Comparison of ENCODE assay signal across 11 mouse cellular contexts in the genomic region with DNA sequence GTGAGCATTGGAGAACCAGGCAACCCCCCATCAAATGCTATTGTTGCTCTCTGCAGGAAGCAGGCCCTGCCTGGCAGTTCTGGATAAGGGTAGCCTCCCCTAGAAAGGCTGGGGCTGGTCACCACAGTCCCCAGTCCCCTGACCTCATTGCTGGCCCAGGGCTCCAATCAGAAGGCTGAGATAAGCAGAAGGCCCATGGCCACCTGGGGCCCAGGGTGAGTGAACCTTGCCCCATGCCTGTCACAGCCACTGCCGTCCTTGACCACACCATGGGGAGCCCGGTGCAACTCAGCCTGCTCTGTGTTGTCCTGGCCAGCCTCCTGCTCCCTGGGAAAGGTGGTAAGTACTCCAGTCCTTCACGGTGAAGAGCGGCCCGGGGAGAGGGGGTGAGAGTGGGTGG. TPM values are rescaled to one million over a fixed set of nuclear protein-coding genes. Genes with fewer than 3 reads are reported as not detected.
DNase-seq lines count a peak whose midpoint lies in the region; ATAC-seq and TF ChIP-seq lines count a peak whose summit lies in the region.
"Had no signal": no experiment of that assay in that cellular context is flagged by ENCODE, and none has a peak within 500 bp of the region (broad histone marks: within the 10 kb centered on the region; RNA-seq: fewer than 3 reads in every experiment).

No protein-coding gene starts in this region.

- H3K4me3 ChIP-seq in heart, embryonic 13.5 days: no peak overlapping the region
- H3K4me3 ChIP-seq in intestine, embryonic 14.5 days (ENCODE audit: low read depth, low read length): no peak overlapping the region
- H3K4me3 ChIP-seq in liver, embryonic 14.5 days (ENCODE audit: insufficient read depth in 1 of 2, low read depth in 2 of 2, low read length in 2 of 2): peak overlapping the region in 1 of 2 experiments; percentile 36; a peak in 2 of 4 replicates

- no peak overlapping the region for H3K4me2 ChIP-seq in heart, embryonic 13.5 days
- no peak overlapping the region for H3K4me2 ChIP-seq in intestine, embryonic 14.5 days (ENCODE audit: low read length)
- H3K4me2 ChIP-seq in liver, embryonic 14.5 days (ENCODE audit: low read depth): peak overlapping the region; percentile 47

- ATAC-seq in heart, embryonic 13.5 days (ENCODE audit: extremely low read depth, insufficient number of reproducible peaks, low FRiP score, low TSS enrichment): no peak
- peak; percentile 23; the same call in 1 of the 2 replicates for ATAC-seq in intestine, embryonic 14.5 days (replicated peaks; ENCODE audit: low FRiP score, low TSS enrichment, low read depth)
- peak; percentile 87 for ATAC-seq in liver, embryonic 14.5 days (ENCODE audit: insufficient read depth)

- H3K9me3 ChIP-seq in heart, embryonic 13.5 days: no peaks in the 10 kb centered on the region
- no peaks in the 10 kb centered on the region for H3K9me3 ChIP-seq in intestine, embryonic 14.5 days (ENCODE audit: control insufficient read depth, low read length)
- H3K9me3 ChIP-seq in liver, embryonic 14.5 days (ENCODE audit: control insufficient read depth, low read length): no peaks in the 10 kb centered on the region

- H3K27ac ChIP-seq in heart, embryonic 13.5 days (replicated peaks): 0 out of 2 replicates have a peak overlapping the region, but pooled peaks have one; percentile 15
- no peak overlapping the region for H3K27ac ChIP-seq in intestine, embryonic 14.5 days (ENCODE audit: low read depth)
- H3K27ac ChIP-seq in liver, embryonic 14.5 days: peak overlapping the region; percentile 31

- 9% methylated on average over 5 of the region's 5 CpGs for WGBS in heart, embryonic 13.5 days
- WGBS in intestine, embryonic 14.5 days: 50% methylated on average over 5 of the region's 5 CpGs
- 22% methylated on average over 5 of the region's 5 CpGs for WGBS in liver, embryonic 14.5 days (ENCODE audit: insufficient replicate concordance)

- H3K4me1 ChIP-seq in heart, embryonic 13.5 days: peaks cover 39% of the 10 kb centered on the region
- no peaks in the 10 kb centered on the region for H3K4me1 ChIP-seq in intestine, embryonic 14.5 days (replicated peaks; ENCODE audit: control insufficient read depth, insufficient read depth, low read length)
- peaks cover 0 to 8% of the 10 kb centered on the region in 2 experiments; a peak in 2 of 4 replicates for H3K4me1 ChIP-seq in liver, embryonic 14.5 days (replicated peaks; ENCODE audit: control insufficient read depth in 2 of 2, insufficient read depth in 2 of 2, low read length in 1 of 2)

- TF ChIP-seq EP300 in liver, embryonic 14.5 days (IDR thresholded peaks at IDR 0.05; ENCODE audit: low read depth): no peak

- TF ChIP-seq CTCF in liver, embryonic 14.5 days (IDR thresholded peaks at IDR 0.05; ENCODE audit: low read depth): no peak

- H3K36me3 ChIP-seq in heart, embryonic 13.5 days: no peaks in the 10 kb centered on the region
- H3K36me3 ChIP-seq in intestine, embryonic 14.5 days (ENCODE audit: control insufficient read depth, insufficient read depth, low read length): no peaks in the 10 kb centered on the region
- H3K36me3 ChIP-seq in liver, embryonic 14.5 days (replicated peaks; ENCODE audit: control insufficient read depth, insufficient read depth, low read depth): no peaks in the 10 kb centered on the region; the same call in 1 of the 2 replicates

- H3K9ac ChIP-seq in heart, embryonic 13.5 days: peak overlapping the region; percentile 58
- H3K9ac ChIP-seq in intestine, embryonic 14.5 days (ENCODE audit: low read length): no peak overlapping the region
- no peak overlapping the region for H3K9ac ChIP-seq in liver, embryonic 14.5 days (replicated peaks)

- no peak for DNase-seq in heart, postnatal 14 days
- DNase-seq in 416B (ENCODE audit: low read depth): peak; percentile 31
- DNase-seq in intestine, embryonic 14.5 days (ENCODE audit: low spot score): no peak
- DNase-seq in liver, embryonic 14.5 days (ENCODE audit: low read depth in 3 of 3, low spot score in 3 of 3): peak in 1 of 3 experiments; percentile 24
- no peak for DNase-seq in urinary bladder, postnatal 14 days (ENCODE audit: low spot score)
- no peak for DNase-seq in left cerebral cortex, adult 11 months (ENCODE audit: low spot score)
- DNase-seq in layer of hippocampus, adult 9-10 months (ENCODE audit: low spot score): no peak
- DNase-seq: cerebellum, postnatal 25 days had no signal

- no peaks in the 10 kb centered on the region for H3K27me3 ChIP-seq in heart, embryonic 13.5 days (replicated peaks)
- H3K27me3 ChIP-seq in intestine, embryonic 14.5 days (replicated peaks; ENCODE audit: control insufficient read depth, insufficient read depth, low read length): no peaks in the 10 kb centered on the region
- H3K27me3 ChIP-seq in liver, embryonic 14.5 days (ENCODE audit: control insufficient read depth, insufficient read depth, low read length): no peaks in the 10 kb centered on the region

- intact Hi-C loops in heart, postnatal 14 days (cut with DNase I): no loop called here

RNA-seq across cellular contexts. Expression of a gene that starts 0.5 kb away (rescaled TPM):
- polyA plus RNA-seq in heart, embryonic 13.5 days (2015; fragmentation: Nextera tagmentation; extraction: Ambion mirVana): 1.4 and 4.4 TPM in 2 replicates
- total RNA-seq in heart, postnatal 14 days (2021): under 1 TPM; 0.67 to 0.71 TPM
- polyA plus RNA-seq in intestine, embryonic 14.5 days (2014; fragmentation: Nextera tagmentation; extraction: Ambion mirVana): 0.70 and 1.6 TPM in 2 replicates
- 29.9 and 43.2 TPM in 2 replicates for polyA plus RNA-seq in liver, embryonic 14.5 days (2012; rRNA removed)
- 70.8 and 81.6 TPM in 2 replicates for polyA plus RNA-seq in liver, embryonic 14.5 days (2014; fragmentation: Nextera tagmentation; extraction: Ambion mirVana)
- total RNA-seq: layer of hippocampus, postnatal 25 days had no signal

RNA-seq across cellular contexts. Expression of a gene that starts 11.7 kb away (rescaled TPM):
- 0.46 TPM in 1 of 2 replicates, not detected in the other for polyA plus RNA-seq in heart, embryonic 13.5 days (2015; fragmentation: Nextera tagmentation; extraction: Ambion mirVana)
- under 1 TPM; 0.15 to 0.19 TPM for total RNA-seq in heart, postnatal 14 days (2021)
- not detected in 2 replicates for polyA plus RNA-seq in intestine, embryonic 14.5 days (2014; fragmentation: Nextera tagmentation; extraction: Ambion mirVana)
- polyA plus RNA-seq in liver, embryonic 14.5 days (2012; rRNA removed): 4.4 and 5.8 TPM in 2 replicates
- polyA plus RNA-seq in liver, embryonic 14.5 days (2014; fragmentation: Nextera tagmentation; extraction: Ambion mirVana): 3.9 and 4.1 TPM in 2 replicates
- total RNA-seq: layer of hippocampus, postnatal 25 days had no signal

RNA-seq across cellular contexts. Expression of a gene that starts 23.1 kb away (rescaled TPM):
- 0.32 and 1.4 TPM in 2 replicates for polyA plus RNA-seq in heart, embryonic 13.5 days (2015; fragmentation: Nextera tagmentation; extraction: Ambion mirVana)
- total RNA-seq in heart, postnatal 14 days (2021): not detected
- polyA plus RNA-seq in intestine, embryonic 14.5 days (2014; fragmentation: Nextera tagmentation; extraction: Ambion mirVana): 0.42 and 0.46 TPM in 2 replicates
- 22.6 and 24.6 TPM in 2 replicates for polyA plus RNA-seq in liver, embryonic 14.5 days (2012; rRNA removed)
- 30.2 and 31.1 TPM in 2 replicates for polyA plus RNA-seq in liver, embryonic 14.5 days (2014; fragmentation: Nextera tagmentation; extraction: Ambion mirVana)
- total RNA-seq: hematopoietic stem cell, adult 5-6 weeks; layer of hippocampus, postnatal 25 days had no signal
